Comparison of ENCODE assay signal across 15 mouse cellular contexts in genomic region chr6:142455314-142455996, GRCm38 (mm10). TPM values are rescaled to one million over a fixed set of nuclear protein-coding genes. Genes with fewer than 3 reads are reported as not detected.
DNase-seq lines count a peak whose midpoint lies in the region; ATAC-seq and TF ChIP-seq lines count a peak whose summit lies in the region.
"Had no signal": no experiment of that assay in that cellular context is flagged by ENCODE, and none has a peak within 500 bp of the region (broad histone marks: within the 10 kb centered on the region; RNA-seq: fewer than 3 reads in every experiment).

No protein-coding gene starts in this region.

- ATAC-seq in liver, embryonic 12.5 days: peak; percentile 31; the same call in 1 of the 2 replicates
- no peak for ATAC-seq in liver, postnatal 0 days
- peak; percentile 76 for ATAC-seq in megakaryocyte progenitor cell, adult 5-6 weeks (replicated peaks; ENCODE audit: poor library complexity)
- ATAC-seq: forebrain, embryonic 15.5 days had no signal

- no peaks in the 10 kb centered on the region for H3K4me1 ChIP-seq in liver, embryonic 12.5 days
- no peaks in the 10 kb centered on the region for H3K4me1 ChIP-seq in liver, postnatal 0 days (ENCODE audit: insufficient read depth)
- H3K4me1 ChIP-seq: embryonic facial prominence, embryonic 15.5 days; forebrain, embryonic 15.5 days; liver, embryonic 13.5 days had no signal

- no peak overlapping the region for H3K4me3 ChIP-seq in liver, embryonic 12.5 days
- no peak overlapping the region for H3K4me3 ChIP-seq in liver, postnatal 0 days (ENCODE audit: low read depth, low read length)
- H3K4me3 ChIP-seq: embryonic facial prominence, embryonic 15.5 days; forebrain, embryonic 15.5 days; liver, embryonic 13.5 days had no signal

- no peak overlapping the region for H3K27ac ChIP-seq in liver, embryonic 12.5 days
- H3K27ac ChIP-seq in liver, postnatal 0 days (ENCODE audit: low read depth): no peak overlapping the region
- H3K27ac ChIP-seq: embryonic facial prominence, embryonic 15.5 days; forebrain, embryonic 15.5 days; liver, embryonic 13.5 days had no signal

- H3K36me3 ChIP-seq in liver, embryonic 12.5 days: no peaks in the 10 kb centered on the region; the same call in 1 of the 2 replicates
- peaks cover 7% of the 10 kb centered on the region; the same call in 1 of the 2 replicates for H3K36me3 ChIP-seq in liver, postnatal 0 days (replicated peaks; ENCODE audit: insufficient read depth, low read length)
- H3K36me3 ChIP-seq: embryonic facial prominence, embryonic 15.5 days; forebrain, embryonic 15.5 days had no signal

- TF ChIP-seq CTCF in liver, postnatal 0 days (IDR thresholded peaks at IDR 0.05; ENCODE audit: low read depth): no peak

- H3K9me3 ChIP-seq in liver, embryonic 12.5 days (replicated peaks): no peaks in the 10 kb centered on the region
- H3K9me3 ChIP-seq in liver, postnatal 0 days (ENCODE audit: low read length): no peaks in the 10 kb centered on the region
- H3K9me3 ChIP-seq: embryonic facial prominence, embryonic 15.5 days; forebrain, embryonic 15.5 days; liver, embryonic 13.5 days had no signal

- intact Hi-C loops in heart, postnatal 25 days (cut with DNase I): no loop called here

- H3K9ac ChIP-seq in liver, embryonic 12.5 days: no peak overlapping the region
- H3K9ac ChIP-seq in liver, postnatal 0 days (replicated peaks): no peak overlapping the region
- H3K9ac ChIP-seq: embryonic facial prominence, embryonic 15.5 days; forebrain, embryonic 15.5 days; liver, embryonic 13.5 days had no signal

- WGBS in liver, embryonic 12.5 days (ENCODE audit: insufficient replicate concordance): 49% methylated on average over 7 of the region's 7 CpGs
- 70% methylated on average over 7 of the region's 7 CpGs for WGBS in liver, postnatal 0 days (ENCODE audit: insufficient replicate concordance)

- no peaks in the 10 kb centered on the region for H3K27me3 ChIP-seq in liver, embryonic 12.5 days (replicated peaks)
- H3K27me3 ChIP-seq in liver, postnatal 0 days (ENCODE audit: insufficient read depth, low read length): no peaks in the 10 kb centered on the region
- H3K27me3 ChIP-seq: embryonic facial prominence, embryonic 15.5 days; forebrain, embryonic 15.5 days; liver, embryonic 13.5 days had no signal

- no peak overlapping the region for H3K4me2 ChIP-seq in liver, embryonic 12.5 days
- H3K4me2 ChIP-seq in liver, postnatal 0 days (ENCODE audit: low read depth, low read length): no peak overlapping the region
- H3K4me2 ChIP-seq: embryonic facial prominence, embryonic 15.5 days; forebrain, embryonic 15.5 days; liver, embryonic 13.5 days had no signal

- TF ChIP-seq EP300 in liver, postnatal 0 days (IDR thresholded peaks at IDR 0.05; ENCODE audit: low read depth): no peak

- no peak for DNase-seq in liver, postnatal 0 days
- peak; percentile 63 for DNase-seq in ES-CJ7 (ENCODE audit: low read depth, low spot score)
- peak; percentile 14 for DNase-seq in WW6 (ENCODE audit: low read depth, low spot score)
- no peak for DNase-seq in heart, postnatal 25 days (ENCODE audit: low spot score)
- DNase-seq in spleen, postnatal 4 days (ENCODE audit: low spot score in 2 of 2): no peak
- DNase-seq: adrenal gland, adult 2 months; cerebellum, postnatal 36 days; heart, adult 11 months; kidney, adult 9 months; liver, embryonic 13.5 days had no signal

RNA-seq across cellular contexts. Expression of gene Gys2, which starts 17.5 kb away (rescaled TPM):
- polyA plus RNA-seq in liver, embryonic 12.5 days (2016; fragmentation: Nextera tagmentation; extraction: Ambion mirVana): 34.4 and 36.7 TPM in 2 replicates
- 90.8 and 92.7 TPM in 2 replicates for polyA plus RNA-seq in liver, postnatal 0 days (2015; fragmentation: Nextera tagmentation; extraction: Ambion mirVana)
- not detected in 2 replicates for total RNA-seq in megakaryocyte progenitor cell, adult 5-6 weeks (2015)
- total RNA-seq in megakaryocyte progenitor cell, adult 5-6 weeks (2017): not detected in 2 replicates
- total RNA-seq in heart, postnatal 25 days (2021): under 1 TPM in 1 of 2 experiments, not detected in 1; 0.08 TPM
- total RNA-seq: hematopoietic stem cell, adult 5-6 weeks had no signal
- polyA plus RNA-seq: forebrain, embryonic 15.5 days had no signal

RNA-seq across cellular contexts. Expression of gene Spx, which starts 42.2 kb away (rescaled TPM):
- 0.08 and 0.11 TPM in 2 replicates for polyA plus RNA-seq in liver, embryonic 12.5 days (2016; fragmentation: Nextera tagmentation; extraction: Ambion mirVana)
- 0.09 TPM in 1 of 2 replicates, not detected in the other for polyA plus RNA-seq in liver, postnatal 0 days (2015; fragmentation: Nextera tagmentation; extraction: Ambion mirVana)
- total RNA-seq in megakaryocyte progenitor cell, adult 5-6 weeks (2015): not detected in 2 replicates
- total RNA-seq in megakaryocyte progenitor cell, adult 5-6 weeks (2017): not detected in 2 replicates
- not detected for total RNA-seq in heart, postnatal 25 days (2021)
- total RNA-seq: hematopoietic stem cell, adult 5-6 weeks had no signal

RNA-seq across cellular contexts. Expression of gene Ldhb, which starts 52.3 kb away (rescaled TPM):
- 61.7 and 63.3 TPM in 2 replicates for polyA plus RNA-seq in liver, embryonic 12.5 days (2016; fragmentation: Nextera tagmentation; extraction: Ambion mirVana)
- polyA plus RNA-seq in liver, postnatal 0 days (2015; fragmentation: Nextera tagmentation; extraction: Ambion mirVana): 12.9 and 16.9 TPM in 2 replicates
- total RNA-seq in megakaryocyte progenitor cell, adult 5-6 weeks (2015): 66.8 and 67.4 TPM in 2 replicates
- 40.4 and 42.0 TPM in 2 replicates for total RNA-seq in megakaryocyte progenitor cell, adult 5-6 weeks (2017)
- 1,000 to 10,000 TPM; 2,652 to 2,667 TPM for total RNA-seq in heart, postnatal 25 days (2021)

Comparison
In these comparisons a context has a peak if more than half of its experiments do, and no peak if none do; other contexts are left out.
1. DNase-seq: peak in ES-CJ7 (single experiment) and WW6 (single experiment); none in liver, postnatal 0 days (single experiment), heart, postnatal 25 days (single experiment) and spleen, postnatal 4 days (0 of 2).
2. RNA of gene Ldhb, which starts 52.3 kb away (total RNA-seq): 2,652 to 2,667 TPM in heart, postnatal 25 days; 40.4 to 67.4 TPM in megakaryocyte progenitor cell, adult 5-6 weeks; every median in the first group is over 10 times any median in the second.